Mouse (Mus musculus): ENCODE measurements around the gene Gtdc1.

GRCm38 (mm10) chr2:44918737-44919136 lies 8.7 kb downstream of the Gtdc1 start:
- TF ChIP-seq CTCF (IDR thresholded peaks at IDR 0.05; ENCODE audit: low read depth, low read length) = no peak
- TF ChIP-seq POLR2A (IDR thresholded peaks at IDR 0.05; ENCODE audit: extremely low read depth, insufficient read depth, low read length) = no peak
